9 mouse cellular contexts compared by ENCODE assay signal in genomic region chr7:15975904-15976303, GRCm38 (mm10). TPM values are rescaled to one million over a fixed set of nuclear protein-coding genes. Genes with fewer than 3 reads are reported as not detected.
DNase-seq lines count a peak whose midpoint lies in the region; ATAC-seq and TF ChIP-seq lines count a peak whose summit lies in the region.
"Had no signal": no experiment of that assay in that cellular context is flagged by ENCODE, and none has a peak within 500 bp of the region (broad histone marks: within the 10 kb centered on the region; RNA-seq: fewer than 3 reads in every experiment).

No protein-coding gene starts in this region.

- no peaks in the 10 kb centered on the region for H3K27me3 ChIP-seq in heart, embryonic 12.5 days (replicated peaks)
- H3K27me3 ChIP-seq: limb, embryonic 12.5 days had no signal

- DNase-seq in heart, adult 11 months, result peak; percentile 96
- DNase-seq in 3T3-L1 (ENCODE audit: low read depth, low spot score), result peak; percentile 61
- DNase-seq in Muller cell, postnatal 12 days (ENCODE audit: inconsistent ontology term), result peak; percentile 66
- DNase-seq in kidney, postnatal 4 days, result peak; percentile 70 to 75
- DNase-seq in retina, postnatal 1 day, result peak; percentile 66
- DNase-seq in right cerebral cortex, adult 18-20 months, result no peak

- TF ChIP-seq POLR2A in cortical plate, adult 2 months (IDR thresholded peaks at IDR 0.05; ENCODE audit: extremely low read depth, insufficient read depth, low read length), result no peak

- H3K9me3 ChIP-seq in heart, embryonic 12.5 days (replicated peaks), result no peaks in the 10 kb centered on the region
- H3K9me3 ChIP-seq: limb, embryonic 12.5 days had no signal

- WGBS in heart, embryonic 12.5 days, result 80% methylated on average over 4 of the region's 4 CpGs

- H3K4me3 ChIP-seq in heart, embryonic 12.5 days, result no peak overlapping the region
- H3K4me3 ChIP-seq in cortical plate, adult 2 months (ENCODE audit: insufficient read depth, low read length), result no peak overlapping the region
- H3K4me3 ChIP-seq: limb, embryonic 12.5 days had no signal

- H3K36me3 ChIP-seq in heart, embryonic 12.5 days, result peaks cover 83% of the 10 kb centered on the region

- TF ChIP-seq CTCF in cortical plate, adult 2 months (IDR thresholded peaks at IDR 0.05; ENCODE audit: extremely low read depth, insufficient read depth, low read length), result peak; percentile 84

- H3K27ac ChIP-seq in heart, embryonic 12.5 days (ENCODE audit: poor library complexity, severe bottlenecking), result no peak overlapping the region
- no peak overlapping the region for H3K27ac ChIP-seq in cortical plate, adult 2 months (ENCODE audit: insufficient read depth, low read length)
- H3K27ac ChIP-seq: limb, embryonic 12.5 days had no signal

- no peak for ATAC-seq in heart, embryonic 12.5 days (ENCODE audit: insufficient number of reproducible peaks, low FRiP score)

- H3K9ac ChIP-seq in heart, embryonic 12.5 days, result no peak overlapping the region
- H3K9ac ChIP-seq: limb, embryonic 12.5 days had no signal

- H3K4me2 ChIP-seq in heart, embryonic 12.5 days, result no peak overlapping the region
- H3K4me2 ChIP-seq: limb, embryonic 12.5 days had no signal

- peaks cover 16% of the 10 kb centered on the region for H3K4me1 ChIP-seq in heart, embryonic 12.5 days (replicated peaks)
- peaks cover 5% of the 10 kb centered on the region; the same call in 1 of the 2 replicates for H3K4me1 ChIP-seq in cortical plate, adult 2 months (ENCODE audit: control insufficient read depth, insufficient read depth, low read length)
- H3K4me1 ChIP-seq: limb, embryonic 12.5 days had no signal

RNA-seq across cellular contexts. Expression of gene Ehd2, which starts 8.5 kb away (rescaled TPM):
- 35.2 and 37.9 TPM in 2 replicates for polyA plus RNA-seq in heart, embryonic 12.5 days (2016; fragmentation: Nextera tagmentation; extraction: Ambion mirVana)
- 4.9 and 5.4 TPM in 2 replicates for polyA plus RNA-seq in cortical plate, adult 2 months (2012; rRNA removed)

RNA-seq across cellular contexts. Expression of gene Nop53, which starts 30.0 kb away (rescaled TPM):
- 122 and 126 TPM in 2 replicates for polyA plus RNA-seq in heart, embryonic 12.5 days (2016; fragmentation: Nextera tagmentation; extraction: Ambion mirVana)
- 91.6 and 109 TPM in 2 replicates for polyA plus RNA-seq in cortical plate, adult 2 months (2012; rRNA removed)

RNA-seq across cellular contexts. Expression of gene Selenow, which starts 53.7 kb away (rescaled TPM):
- 759 and 790 TPM in 2 replicates for polyA plus RNA-seq in heart, embryonic 12.5 days (2016; fragmentation: Nextera tagmentation; extraction: Ambion mirVana)
- 1,858 and 2,021 TPM in 2 replicates for polyA plus RNA-seq in cortical plate, adult 2 months (2012; rRNA removed)
